Mouse (Mus musculus) intestine, embryonic 14.5 days (tissue): Measurements from ENCODE around the gene Ugt1a7c. TPM values are rescaled to one million over a fixed set of nuclear protein-coding genes. Genes with fewer than 3 reads are reported as not detected.

Source experiments
- ATAC-seq: fragments of 200-750 bp; cut with Nextera tagmentation; replicated peaks from 2 replicates; pipeline ENCODE4 v1.8.0; 2017; ENCODE audit warnings: low read depth, moderate number of reproducible peaks, moderate TSS enrichment, moderate library complexity; ENCODE audit not compliant: low FRiP score, low TSS enrichment
- DNase-seq: peaks from one replicate; pipeline ENCODE4 v3.0.0-alpha.2; 2018; ENCODE audit warnings: low spot score
- H3K27ac ChIP-seq: fragments of 300-500 bp; sonication (generic); 2 replicates; pipeline ENCODE4 v1.5.1; 2014; ENCODE audit warnings: low read depth, mild to moderate bottlenecking, control low read depth
- H3K27me3 ChIP-seq: fragments of 300-500 bp; sonication (generic); replicated peaks from 2 replicates; pipeline ENCODE4 v1.6.1; 2014; ENCODE audit warnings: low read length, control low read depth; ENCODE audit not compliant: control insufficient read depth, insufficient read depth
- H3K36me3 ChIP-seq: fragments of 300-500 bp; sonication (generic); 2 replicates; pipeline ENCODE4 v1.6.1; 2014; ENCODE audit warnings: low read length, control low read depth; ENCODE audit not compliant: control insufficient read depth, insufficient read depth
- H3K4me1 ChIP-seq: fragments of 300-500 bp; sonication (generic); replicated peaks from 2 replicates; pipeline ENCODE4 v1.6.1; 2014; ENCODE audit warnings: low read length, control low read depth, mixed read lengths; ENCODE audit not compliant: control insufficient read depth, insufficient read depth
- H3K4me2 ChIP-seq: fragments of 300-500 bp; sonication (generic); 2 replicates; pipeline ENCODE4 v1.6.1; 2014; ENCODE audit warnings: low read length
- H3K4me3 ChIP-seq: fragments of 300-500 bp; sonication (generic); 2 replicates; pipeline ENCODE4 v1.5.1; 2014; ENCODE audit warnings: low read depth, low read length, control low read depth, mixed read lengths
- H3K9ac ChIP-seq: fragments of 300-500 bp; sonication (generic); 2 replicates; pipeline ENCODE4 v1.6.1; 2014; ENCODE audit warnings: mild to moderate bottlenecking, low read length
- H3K9me3 ChIP-seq: fragments of 300-500 bp; sonication (generic); 2 replicates; pipeline ENCODE4 v1.6.1; 2016; ENCODE audit warnings: low read length, control low read depth; ENCODE audit not compliant: control insufficient read depth
- WGBS: fragments of 180-500 bp; shearing (Covaris S2); extraction: QIAGEN DNeasy Blood & Tissue Kit; methylation state at CpG from one replicate; pipeline ENCODE4 v1.1.7; 2014; 5-methylcytosine and 5-hydroxymethylcytosine counted together
- polyA plus RNA-seq: library from polyadenylated mRNA; unstranded; fragments of >200 nt; fragmentation: Nextera tagmentation; extraction: Ambion mirVana; gene quantifications from 2 replicates; pipeline ENCODE4 v1.2.1, GENCODE M21; 2014

Gene Ugt1a7c
- polyA plus RNA-seq, 1 experiment from 2014 or later: 17.4 TPM

DNA sequence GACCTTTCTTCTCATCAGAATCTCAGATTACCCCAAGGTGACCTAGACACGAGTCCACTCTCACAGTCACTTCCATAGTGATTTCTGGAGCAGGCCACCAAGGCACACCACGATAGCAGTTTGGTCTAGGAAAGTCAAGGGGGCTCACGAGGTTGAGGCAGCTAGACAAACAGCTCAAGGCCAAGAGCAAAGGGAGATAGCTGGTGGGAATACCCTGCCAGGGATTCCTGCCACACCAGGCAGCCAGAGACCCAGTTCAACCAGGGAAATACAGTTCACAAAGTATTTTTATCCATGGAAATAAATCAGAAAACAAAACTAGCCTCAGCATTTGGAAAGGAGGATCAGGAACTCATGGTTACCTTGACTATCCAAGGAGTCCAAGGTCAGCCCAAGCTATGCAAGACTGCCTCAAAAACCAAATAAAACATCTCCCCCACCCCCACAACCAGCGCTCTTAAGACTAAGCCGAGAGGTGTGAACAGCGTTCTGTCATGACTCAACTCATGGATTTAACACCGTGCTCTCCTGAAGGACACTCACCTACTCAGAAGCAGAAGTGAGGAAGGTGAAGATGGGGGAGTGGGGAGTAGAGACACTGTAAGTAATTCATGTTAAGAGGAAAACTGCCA is 169.5 kb downstream of the Ugt1a7c start:
- peaks cover 100% of the 10 kb centered on the region for H3K36me3 ChIP-seq
- H3K9me3 ChIP-seq: no peaks in the 10 kb centered on the region
- DNase-seq (no peak), ATAC-seq (no peak)
- H3K4me3 ChIP-seq: no peak overlapping the region
- no peak overlapping the region for H3K4me2 ChIP-seq
- WGBS: 87% methylated on average over 7 of the region's 7 CpGs
- no peak overlapping the region for H3K9ac ChIP-seq
- no peaks in the 10 kb centered on the region for H3K27me3 ChIP-seq
- H3K4me1 ChIP-seq: no peaks in the 10 kb centered on the region; the same call in 1 of the 2 replicates
- no peak overlapping the region for H3K27ac ChIP-seq

DNA sequence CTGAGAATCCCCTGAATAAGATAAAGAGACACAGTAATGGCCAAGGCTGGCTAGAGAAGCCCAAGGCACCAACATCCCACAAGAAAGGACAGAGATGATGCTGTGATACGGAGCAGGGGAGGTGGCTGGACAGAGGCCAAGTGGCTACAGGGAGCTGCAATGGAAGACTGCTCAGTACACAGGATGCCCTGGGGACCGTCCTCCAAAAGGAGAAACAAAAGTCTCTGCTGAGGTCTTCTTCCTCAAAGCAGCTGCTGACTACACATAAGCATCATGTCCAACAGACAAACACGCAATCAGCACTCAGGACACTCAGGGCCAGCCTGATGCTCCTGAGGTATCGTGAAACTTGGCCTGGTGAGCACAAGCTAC is 170.0 kb downstream of the Ugt1a7c start:
- Histone ChIP-seq H3K4me2 (no peak overlapping the region), H3K27me3 (no peaks in the 10 kb centered on the region), H3K4me1 (no peaks in the 10 kb centered on the region; the same call in 1 of the 2 replicates), H3K9me3 (no peaks in the 10 kb centered on the region), H3K9ac (no peak overlapping the region), H3K36me3 (peaks cover 100% of the 10 kb centered on the region), H3K4me3 (no peak overlapping the region), H3K27ac (no peak overlapping the region)
- ATAC-seq (no peak), DNase-seq (no peak)
- 79% methylated on average over 4 of the region's 4 CpGs for WGBS

DNA sequence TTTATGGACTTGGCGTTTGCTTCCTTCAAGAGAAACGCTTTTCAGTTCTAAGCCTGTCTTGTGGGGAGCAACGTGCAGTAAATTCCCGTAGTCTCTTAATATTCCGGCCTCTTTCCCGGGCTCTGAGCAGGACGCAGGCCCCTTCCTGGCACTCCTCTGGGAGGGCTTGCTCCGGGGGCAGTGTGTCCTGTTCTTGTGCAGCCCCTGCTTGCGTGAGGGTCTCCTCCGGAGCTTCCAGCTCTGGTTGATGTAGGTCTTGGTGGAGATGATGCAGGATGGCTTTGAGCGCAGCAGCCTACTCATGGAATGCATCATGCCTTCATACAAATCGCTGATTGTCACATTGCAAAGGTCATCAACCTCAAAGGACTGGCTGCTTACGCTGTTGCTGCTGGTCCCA is 171.3 kb downstream of the Ugt1a7c start:
- Histone ChIP-seq H3K4me2 (no peak overlapping the region), H3K9ac (no peak overlapping the region), H3K27me3 (no peaks in the 10 kb centered on the region), H3K27ac (no peak overlapping the region), H3K9me3 (no peaks in the 10 kb centered on the region), H3K4me1 (no peaks in the 10 kb centered on the region; the same call in 1 of the 2 replicates), H3K4me3 (no peak overlapping the region), H3K36me3 (peaks cover 91% of the 10 kb centered on the region)
- DNase-seq (no peak), ATAC-seq (no peak)
- 91% methylated on average over 13 of the region's 13 CpGs for WGBS

DNA sequence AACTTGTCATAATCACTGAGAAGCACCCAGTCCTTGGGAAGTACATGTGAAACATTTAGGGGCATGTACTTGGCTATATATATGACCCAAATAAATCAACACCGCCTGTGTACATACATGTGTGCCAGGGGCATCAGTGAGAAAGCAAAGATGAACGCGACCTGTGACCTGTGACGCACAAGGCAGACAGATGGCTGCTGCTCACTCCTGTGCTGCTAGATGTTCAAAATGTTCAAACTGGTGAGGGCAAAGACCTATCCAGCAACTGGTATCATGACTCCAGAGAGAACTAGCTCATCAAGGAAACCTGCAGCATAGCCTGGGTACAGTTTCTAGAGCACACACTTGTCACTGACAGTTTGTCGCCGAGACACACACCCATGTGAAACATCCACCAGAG is 172.6 kb downstream of the Ugt1a7c start:
- Histone ChIP-seq H3K4me2 (no peak overlapping the region), H3K36me3 (peaks cover 91% of the 10 kb centered on the region), H3K4me1 (no peaks in the 10 kb centered on the region; the same call in 1 of the 2 replicates), H3K9me3 (no peaks in the 10 kb centered on the region), H3K9ac (no peak overlapping the region), H3K27me3 (no peaks in the 10 kb centered on the region), H3K4me3 (no peak overlapping the region), H3K27ac (no peak overlapping the region)
- DNase-seq (no peak), ATAC-seq (no peak)
- WGBS: 93% methylated on average over 6 of the region's 6 CpGs

DNA sequence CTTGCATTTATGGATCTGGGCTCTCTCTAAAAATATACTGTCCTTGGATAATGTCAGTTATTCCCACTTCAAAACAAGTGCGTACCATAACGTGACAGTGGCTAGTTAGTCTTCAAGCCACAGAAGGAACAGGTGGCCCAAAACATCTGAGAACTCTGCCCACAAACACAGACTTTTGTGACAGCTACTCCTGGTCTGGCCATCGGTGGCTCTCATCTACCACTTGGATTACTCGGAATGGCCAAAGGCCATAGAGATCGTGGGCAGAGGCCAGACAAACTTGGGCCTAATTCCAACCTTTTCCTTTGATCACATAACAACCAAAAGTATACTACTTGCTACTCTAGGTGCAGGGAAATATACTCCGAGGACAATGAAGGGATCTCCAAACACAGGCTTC is 173.2 kb downstream of the Ugt1a7c start:
- Histone ChIP-seq H3K9ac (no peak overlapping the region), H3K27me3 (no peaks in the 10 kb centered on the region), H3K4me1 (no peaks in the 10 kb centered on the region), H3K9me3 (no peaks in the 10 kb centered on the region), H3K36me3 (peaks cover 91% of the 10 kb centered on the region), H3K4me2 (no peak overlapping the region), H3K4me3 (no peak overlapping the region), H3K27ac (no peak overlapping the region)
- 88% methylated on average over 6 of the region's 6 CpGs for WGBS
- no peak for DNase-seq
- ATAC-seq: no peak

Other genes with a start within 250 kb of the Ugt1a7c start
- gene Dgkd, start 241.8 kb upstream of the Ugt1a7c start, polyA plus RNA-seq: 38.4 and 38.6 TPM in 2 replicates
- 31.0 and 36.9 TPM in 2 replicates for gene Usp40, start 86.5 kb upstream of the Ugt1a7c start, polyA plus RNA-seq
- not detected in 2 replicates for gene Ugt1a10, start 39.7 kb upstream of the Ugt1a7c start, polyA plus RNA-seq
- gene Ugt1a9, start 24.3 kb upstream of the Ugt1a7c start, polyA plus RNA-seq: 0.32 and 0.35 TPM in 2 replicates
- gene Ugt1a8, start 7.2 kb upstream of the Ugt1a7c start, polyA plus RNA-seq: not detected in 2 replicates
- not detected in 2 replicates for gene Ugt1a6b, start 8.2 kb downstream of the Ugt1a7c start, polyA plus RNA-seq
- 4.6 and 7.5 TPM in 2 replicates for gene Ugt1a6a, start 39.7 kb downstream of the Ugt1a7c start, polyA plus RNA-seq
- 0.08 TPM in 1 of 2 replicates, not detected in the other for gene Ugt1a5, start 71.0 kb downstream of the Ugt1a7c start, polyA plus RNA-seq
- gene Ugt1a2, start 105.5 kb downstream of the Ugt1a7c start, polyA plus RNA-seq: 0.08 and 0.16 TPM in 2 replicates
- 8.0 and 9.8 TPM in 2 replicates for gene Dnajb3, start 110.7 kb downstream of the Ugt1a7c start, polyA plus RNA-seq
- gene Ugt1a1, start 116.9 kb downstream of the Ugt1a7c start, polyA plus RNA-seq: 1.9 and 3.3 TPM in 2 replicates
- 1.1 and 2.8 TPM in 2 replicates for gene Mroh2a, start 131.9 kb downstream of the Ugt1a7c start, polyA plus RNA-seq
- 182 and 203 TPM in 2 replicates for gene Hjurp, start 182.6 kb downstream of the Ugt1a7c start, polyA plus RNA-seq
- gene Trpm8, start 182.6 kb downstream of the Ugt1a7c start, polyA plus RNA-seq: not detected in 2 replicates